Mouse (Mus musculus) ES-CJ7 (cell line): ENCODE results near the gene Lamp1.

Experiments
- DNase-seq: peaks from one replicate; pipeline ENCODE4 v3.0.0; 2011; ENCODE audit warnings: low read depth, low spot score

Lamp1 gene

DNA sequence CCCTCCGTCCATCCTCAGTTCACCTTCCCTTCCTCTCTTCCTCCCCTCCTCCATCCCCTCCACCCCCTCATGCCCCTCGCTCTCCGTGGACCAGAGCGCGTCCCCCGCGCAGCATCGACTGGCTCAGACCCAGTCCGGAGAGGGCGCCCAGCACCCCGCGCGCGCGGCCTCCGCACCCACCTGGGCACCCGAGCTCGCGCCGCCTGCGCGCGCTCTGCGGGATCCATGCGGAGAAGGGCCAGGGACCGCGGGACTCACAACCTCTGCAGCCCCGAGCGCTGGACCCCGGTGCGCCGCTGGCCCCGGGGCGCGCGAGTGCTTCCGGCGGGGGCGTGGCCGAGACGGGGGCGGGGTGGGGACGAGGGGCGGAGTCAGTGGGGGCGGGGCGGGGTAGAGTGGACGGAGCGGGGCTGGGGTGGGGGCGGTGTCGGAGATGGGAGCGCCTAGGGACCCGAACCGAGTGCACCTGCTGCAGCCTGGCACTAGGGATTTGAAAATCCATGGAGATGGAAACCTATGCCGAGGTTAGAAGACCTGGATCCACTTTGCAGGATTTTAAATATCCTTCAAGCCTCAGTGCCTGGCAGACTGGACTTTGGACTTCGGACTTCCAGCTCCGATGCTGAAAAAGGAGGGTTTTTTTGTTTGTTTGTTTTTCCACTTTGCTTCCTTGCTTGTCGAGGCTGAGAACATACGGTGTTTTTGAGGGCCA, 41.5 kb downstream of the Lamp1 start, which contains the start of gene Grtp1:
Grtp1 (minus strand) TSS at position 320 of the 712 bp plus-strand sequence.
- peak; percentile 69 for DNase-seq

DNA sequence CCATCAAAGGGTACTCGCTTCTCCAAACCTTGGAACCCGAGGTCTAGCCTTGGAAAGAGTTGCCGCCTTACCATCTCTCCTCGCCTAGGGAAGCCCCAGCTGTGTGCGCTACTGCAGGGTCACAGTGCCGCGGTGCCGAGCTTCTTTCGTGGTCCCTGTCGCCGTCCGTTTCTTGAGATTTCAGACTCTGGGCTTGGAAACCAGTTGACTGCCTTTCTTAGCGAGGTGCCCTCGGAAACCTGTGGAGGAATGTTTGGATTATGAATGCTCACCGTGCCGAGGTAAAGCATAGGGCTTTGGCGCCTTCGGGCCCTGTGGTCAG, 42.0 kb downstream of the Lamp1 start:
- no peak for DNase-seq

DNA sequence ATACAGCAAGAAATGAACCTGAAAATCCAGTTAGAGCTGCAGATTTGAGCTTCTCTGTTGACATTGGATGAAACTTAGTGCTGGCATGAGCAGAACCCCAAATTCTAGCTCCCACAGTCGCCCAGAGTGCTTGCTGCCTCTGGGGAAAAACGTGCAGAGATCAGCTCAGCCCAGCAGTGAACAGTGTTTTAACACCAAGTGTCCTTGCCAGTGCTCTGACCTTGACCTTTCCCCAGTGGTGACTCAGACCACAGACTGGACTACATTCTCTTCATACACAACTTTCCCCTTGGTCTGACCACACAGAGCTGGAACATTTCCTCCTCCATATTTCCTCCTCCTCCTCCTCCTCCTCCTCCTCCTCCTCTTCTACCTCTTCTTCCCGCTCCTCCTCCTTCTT, 43.1 kb downstream of the Lamp1 start:
- peak; percentile 77 for DNase-seq

DNA sequence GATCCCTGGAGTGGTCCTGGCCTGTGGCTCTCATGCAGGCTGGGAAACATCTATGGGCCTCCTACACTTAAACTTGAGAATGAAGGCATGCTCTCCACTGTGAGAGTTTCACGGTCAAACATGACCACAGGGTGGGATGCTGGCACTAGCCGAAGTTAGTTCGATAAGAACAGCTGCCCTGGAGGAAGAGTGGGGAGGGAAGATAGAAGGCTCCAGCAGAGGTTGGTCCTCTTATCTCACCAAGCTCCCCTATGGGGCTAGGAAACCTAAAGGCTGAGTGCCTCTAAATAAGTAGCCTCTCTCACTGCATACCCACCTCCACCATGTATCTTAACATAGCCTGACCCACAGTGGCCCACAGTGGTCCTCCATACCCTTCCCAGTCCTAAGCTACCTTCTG, 43.8 kb downstream of the Lamp1 start:
- no peak for DNase-seq

DNA sequence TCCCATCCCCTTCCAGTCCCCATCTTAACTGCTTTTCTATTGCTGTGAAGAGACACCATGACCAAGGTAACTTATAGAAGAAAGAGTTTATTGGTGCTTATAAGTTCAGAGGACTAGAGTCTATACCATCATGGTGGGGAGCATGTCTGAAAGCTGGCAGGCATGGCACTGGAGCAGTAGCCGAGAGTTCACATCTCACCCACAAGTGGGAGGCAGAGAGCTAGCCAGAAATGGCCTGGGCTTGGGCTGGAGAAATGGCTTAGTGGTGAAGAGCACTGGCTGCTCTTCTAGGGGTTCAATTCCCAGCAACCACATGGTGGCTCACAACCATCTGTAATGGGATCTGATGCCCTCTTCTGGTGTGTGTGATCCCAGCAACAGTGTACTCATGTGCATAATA, 44.5 kb downstream of the Lamp1 start:
- no peak for DNase-seq

DNA sequence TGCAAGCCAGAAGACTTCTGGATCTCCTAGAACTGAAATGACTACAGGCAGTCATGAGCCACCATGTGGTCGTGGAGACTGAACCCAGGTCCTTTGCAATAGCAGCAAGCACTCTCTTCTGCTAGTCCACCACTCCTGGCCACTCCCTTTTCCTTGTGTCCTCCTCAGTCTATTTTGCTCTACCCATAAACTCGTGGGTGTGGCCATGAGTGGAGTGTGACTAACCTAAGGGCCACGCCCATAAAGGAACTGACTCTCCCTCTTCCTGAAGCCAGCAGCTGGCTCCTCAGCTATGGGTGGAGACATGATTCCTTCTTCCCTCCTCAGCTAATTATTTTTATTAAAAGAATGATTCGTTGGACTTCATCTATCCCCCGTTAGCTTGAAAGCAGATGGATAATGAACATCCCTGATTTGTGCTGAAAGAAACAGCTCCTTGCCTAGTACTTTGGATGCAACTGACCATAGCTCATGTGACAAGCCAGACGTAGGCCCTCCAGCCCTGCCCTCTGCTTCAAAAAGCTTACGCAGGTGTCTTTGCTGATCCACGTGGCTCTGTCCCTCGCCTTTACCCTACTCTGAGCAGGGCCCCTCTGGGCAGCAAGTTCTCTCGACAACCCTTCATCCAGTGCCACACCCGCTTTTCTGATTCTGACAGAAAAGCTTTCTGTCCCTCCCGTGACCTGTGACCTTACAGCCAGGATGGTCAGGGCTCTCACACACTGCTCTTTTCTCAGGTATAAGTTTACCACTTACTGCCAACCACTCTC, 45.6 kb downstream of the Lamp1 start:
- DNase-seq: peak; percentile 79

DNA sequence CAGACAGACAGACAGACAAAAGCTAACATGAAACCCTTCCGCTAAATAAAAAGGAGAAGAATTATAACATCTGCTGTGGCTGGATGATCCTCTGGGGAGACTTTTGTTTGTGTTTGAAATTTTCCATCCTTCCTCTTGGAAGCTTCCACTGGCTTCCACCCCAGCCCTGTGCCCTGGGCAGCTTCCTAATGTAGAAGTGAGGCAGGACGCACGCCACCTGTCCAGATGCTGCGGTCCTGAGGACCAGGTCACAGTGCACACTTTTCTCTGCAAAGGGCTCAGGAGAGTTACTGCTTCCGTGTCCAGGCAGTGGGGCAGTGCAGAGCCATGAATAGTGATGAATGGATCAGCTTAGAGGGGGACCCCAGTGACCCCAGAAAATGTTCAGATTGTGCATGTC, 46.4 kb downstream of the Lamp1 start:
- no peak for DNase-seq

DNA sequence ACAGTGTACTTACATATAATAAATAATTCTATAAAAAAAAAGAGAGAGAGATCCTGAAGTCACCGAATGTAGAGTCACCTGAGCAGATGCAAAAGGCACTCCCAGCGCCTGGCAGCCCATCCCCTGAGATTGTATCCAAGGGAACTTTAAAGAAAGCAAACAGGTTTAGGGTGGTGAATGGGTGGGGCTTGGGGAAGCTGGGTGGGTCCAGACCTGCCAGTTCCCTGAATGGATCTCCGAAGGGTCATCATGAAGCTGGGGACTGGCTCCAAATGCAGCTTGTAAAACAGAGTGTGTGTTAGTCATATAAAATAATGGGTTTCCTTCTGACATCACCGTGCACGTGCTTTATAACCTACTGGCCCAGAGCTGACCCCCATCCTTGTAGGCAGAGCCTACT, 47.3 kb downstream of the Lamp1 start:
- DNase-seq: peak; percentile 80

DNA sequence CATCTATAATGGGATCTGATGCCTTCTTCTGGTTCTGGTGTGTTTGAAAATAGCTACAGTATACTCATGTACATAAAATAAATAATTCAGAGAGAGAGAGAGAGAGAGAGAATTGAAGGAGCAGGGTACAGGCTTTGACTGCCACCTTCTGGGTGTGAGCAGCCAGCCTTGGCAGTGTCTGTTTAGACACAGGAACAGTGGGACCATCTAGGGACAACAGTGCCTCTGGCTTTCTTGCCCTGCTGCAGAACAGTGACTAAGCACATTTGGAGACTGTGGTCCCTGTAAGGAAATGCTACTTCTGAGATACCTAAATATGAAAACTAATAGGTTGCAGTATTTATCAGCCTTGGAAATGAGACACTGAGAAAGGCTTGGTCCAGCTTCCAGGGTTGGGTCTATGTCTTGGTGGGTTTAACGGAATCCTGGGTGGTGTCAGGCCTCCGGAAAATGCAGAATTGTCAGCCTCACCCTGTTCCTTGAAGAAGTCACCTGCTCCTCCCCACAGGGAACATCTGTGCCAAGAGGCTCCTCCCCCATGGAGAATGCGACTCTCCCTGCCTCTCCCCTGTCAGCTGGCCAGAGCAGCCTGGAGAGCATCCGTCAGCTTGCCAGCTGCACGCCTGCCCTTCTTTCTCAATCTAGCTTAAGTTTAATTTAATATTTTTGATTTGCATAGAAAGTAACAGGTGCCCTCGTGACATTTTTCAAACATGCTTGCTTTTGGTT, 49.8 kb downstream of the Lamp1 start:
- DNase-seq: peak; percentile 90

DNA sequence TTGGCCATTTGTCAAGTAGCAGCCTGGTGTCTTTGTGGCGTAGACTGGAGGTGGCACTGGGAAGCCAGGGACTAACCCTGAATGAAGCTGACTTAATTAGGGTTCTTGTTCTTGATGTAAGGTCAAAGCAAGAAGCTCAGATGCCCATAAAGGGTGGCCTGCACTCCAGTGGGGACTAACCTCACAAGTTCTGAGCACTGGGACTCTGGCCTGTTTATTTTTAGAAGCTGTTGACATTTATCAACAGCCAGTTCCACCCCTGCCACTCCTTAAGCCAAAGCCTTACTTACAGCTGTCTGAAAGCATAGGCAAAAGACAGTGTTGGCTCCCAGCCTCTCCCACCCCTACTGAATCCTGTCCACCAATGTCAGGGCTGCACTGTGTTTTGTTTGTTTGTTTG, 50.8 kb downstream of the Lamp1 start:
- DNase-seq: no peak

DNA sequence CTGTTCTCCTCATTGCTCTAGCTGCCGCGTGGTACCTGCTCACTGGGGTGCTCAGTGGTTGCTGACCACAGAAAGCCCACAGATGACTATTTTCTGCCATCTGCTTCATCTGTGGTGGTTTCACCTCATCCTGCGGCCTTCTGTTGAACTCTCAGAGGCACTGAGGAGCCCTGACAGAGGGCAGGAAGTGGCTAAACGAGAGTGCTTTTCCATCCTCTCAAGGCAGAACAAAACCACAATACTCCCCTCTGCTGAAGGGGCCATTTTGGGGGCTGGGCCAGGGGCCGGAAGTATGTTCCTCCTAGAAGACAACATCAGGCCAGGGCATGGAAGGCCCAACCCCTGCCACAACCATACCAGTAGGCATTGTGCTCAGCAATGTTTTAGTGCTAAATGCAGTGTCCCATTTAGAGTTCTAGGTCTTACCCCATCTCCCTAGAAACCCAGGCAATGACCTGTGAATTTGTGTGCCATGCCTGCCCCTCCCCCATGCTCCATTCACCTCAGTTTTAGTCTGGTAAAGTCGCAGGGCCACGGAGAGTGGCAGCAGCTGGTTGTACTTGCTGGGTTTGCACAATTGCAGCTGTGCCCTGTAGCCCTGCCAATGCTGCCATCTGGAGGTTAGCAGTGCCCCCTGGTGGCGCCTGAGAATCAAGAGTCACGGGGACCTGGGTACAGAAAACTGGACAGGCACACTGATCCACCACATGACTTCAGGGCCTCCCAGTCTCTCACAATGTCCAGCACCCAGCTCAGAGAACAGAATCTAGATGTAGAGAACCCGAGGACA, 54.7 kb downstream of the Lamp1 start:
- peak; percentile 89 for DNase-seq

DNA sequence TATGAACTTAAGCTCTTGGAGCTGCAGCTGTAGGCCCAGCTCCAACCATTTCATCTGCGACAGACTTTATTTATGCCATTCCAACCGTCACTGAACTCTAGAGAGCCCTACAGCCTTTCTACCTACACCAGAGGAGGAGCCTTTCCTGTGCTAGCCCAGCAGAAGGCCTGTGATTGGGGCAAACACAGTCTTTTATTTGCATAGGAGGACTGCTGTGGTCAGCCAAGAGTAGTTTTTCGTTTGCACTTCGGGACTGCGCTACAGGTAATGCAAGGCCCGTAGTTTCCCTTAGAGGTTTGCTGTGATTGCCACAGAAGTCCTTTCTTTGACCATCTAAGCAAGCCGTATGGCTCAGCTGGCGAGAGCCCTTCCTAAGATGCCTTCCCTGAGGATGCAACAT, 57.4 kb downstream of the Lamp1 start:
- DNase-seq: no peak

DNA sequence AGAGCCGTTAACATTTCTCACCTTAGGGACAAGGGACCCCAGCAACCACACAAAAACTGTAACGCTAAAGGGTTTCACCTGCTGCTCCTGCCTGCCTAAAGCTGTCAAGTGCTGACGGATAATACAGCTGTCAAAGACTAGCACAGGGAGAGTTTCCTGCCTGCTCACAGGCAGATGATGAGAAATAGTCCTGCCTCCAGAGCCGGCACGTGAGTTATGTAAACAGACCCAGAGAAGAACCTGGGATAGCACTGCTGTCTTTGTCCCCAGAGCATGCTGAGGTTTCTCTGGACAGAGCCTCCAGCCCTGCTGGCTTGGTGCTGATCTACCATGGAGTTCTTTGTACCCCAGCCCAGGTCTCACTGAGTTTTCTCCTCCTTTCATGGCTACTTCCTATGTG, 58.1 kb downstream of the Lamp1 start:
- DNase-seq: no peak

DNA sequence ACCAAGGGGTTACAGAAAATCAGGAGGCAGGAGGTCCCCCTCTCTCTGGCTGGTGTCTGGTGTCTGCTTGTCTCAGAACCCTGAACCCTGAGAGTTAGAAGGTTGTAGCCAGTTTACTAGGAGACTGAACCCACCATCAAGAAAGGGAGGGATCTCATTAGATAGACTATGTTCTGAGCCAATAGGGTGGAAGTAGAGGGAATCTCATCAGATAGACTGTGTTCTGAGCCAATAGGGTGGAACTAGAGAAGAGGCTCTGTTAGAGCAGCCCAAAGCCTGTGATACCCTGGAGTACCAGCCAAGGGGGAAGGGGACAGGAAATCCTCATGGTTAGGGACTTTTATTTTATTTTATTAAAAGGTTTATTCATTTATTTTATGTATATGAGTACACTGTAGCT, 59.0 kb downstream of the Lamp1 start:
- DNase-seq: no peak

DNA sequence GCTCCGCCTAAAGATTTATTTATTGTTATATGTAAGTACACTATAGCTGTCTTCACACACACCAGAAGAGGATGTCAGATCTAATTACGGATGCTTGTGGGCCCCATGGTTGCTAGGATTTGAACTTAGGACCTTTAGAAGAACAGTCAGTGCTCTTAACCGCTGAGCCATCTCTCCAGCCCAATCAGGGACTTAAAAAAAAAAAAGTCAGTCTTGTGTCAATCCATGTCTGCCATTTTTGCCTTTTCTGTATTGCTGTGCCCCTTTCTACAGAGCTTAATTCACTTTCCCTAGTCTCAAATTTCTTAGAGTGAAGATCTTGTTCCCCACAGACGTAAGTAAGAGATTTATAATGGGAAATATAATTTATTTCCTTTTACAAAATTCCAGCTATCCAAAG, 59.5 kb downstream of the Lamp1 start:
- DNase-seq: no peak

DNA sequence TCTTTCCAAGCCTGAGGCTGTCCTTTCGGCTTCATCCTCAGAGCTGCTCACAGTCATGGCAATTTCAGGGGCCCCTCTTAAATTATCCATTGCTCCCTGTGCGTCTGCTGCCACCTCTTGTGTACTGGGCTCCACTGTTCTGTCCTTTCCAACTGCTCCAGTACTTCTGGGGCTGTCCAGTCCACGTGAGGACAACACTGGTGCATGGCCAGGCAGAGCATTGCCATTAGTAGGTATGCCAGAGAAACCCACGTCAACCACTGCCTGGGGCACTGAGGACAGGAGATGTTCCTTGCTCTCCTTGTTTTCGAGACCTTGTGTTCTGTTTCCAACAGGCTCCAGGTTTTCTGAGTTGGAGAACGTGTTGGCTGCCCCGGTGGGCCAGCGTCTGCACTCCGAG, 65.5 kb downstream of the Lamp1 start:
- no peak for DNase-seq
